Mouse (Mus musculus): ENCODE results near the gene Kcns1. TPM values are rescaled to one million over a fixed set of nuclear protein-coding genes. Genes with fewer than 3 reads are reported as not detected.

The Kcns1 gene
- total RNA-seq, 2 experiments from 2014 or later = not detected

- ATAC-seq (ENCODE audit: poor library complexity, severe bottlenecking) = no peak
Observed at GRCm38 (mm10) chr2:164128576-164129411, 42.1 kb downstream of the Kcns1 start.

GRCm38 (mm10) chr2:164127297-164127696 lies 43.6 kb downstream of the Kcns1 start:
- ATAC-seq (ENCODE audit: poor library complexity, severe bottlenecking) = peak; percentile 38; the same call in 1 of the 2 replicates

- no peak for ATAC-seq (ENCODE audit: poor library complexity, severe bottlenecking)
Observed at GRCm38 (mm10) chr2:164126533-164126955, 44.4 kb downstream of the Kcns1 start.

GRCm38 (mm10) chr2:164123169-164123766 lies 47.6 kb downstream of the Kcns1 start:
- ATAC-seq (ENCODE audit: poor library complexity, severe bottlenecking) = no peak

- ATAC-seq (ENCODE audit: poor library complexity, severe bottlenecking) = no peak
Observed at GRCm38 (mm10) chr2:164119503-164119902, 51.4 kb downstream of the Kcns1 start.

GRCm38 (mm10) chr2:164115531-164115930 lies 55.4 kb downstream of the Kcns1 start:
- ATAC-seq (ENCODE audit: poor library complexity, severe bottlenecking) = no peak

GRCm38 (mm10) chr2:164114051-164114450 lies 56.9 kb downstream of the Kcns1 start:
- ATAC-seq (ENCODE audit: poor library complexity, severe bottlenecking) = no peak

Other genes starting within 250 kb of the Kcns1 start
- 176 and 197 TPM in 2 replicates for gene Ywhab, start 176.2 kb downstream of the Kcns1 start, total RNA-seq (2015)
- gene Ywhab, start 176.2 kb downstream of the Kcns1 start, total RNA-seq (2017) = 73.5 and 93.5 TPM in 2 replicates
- 12.9 and 19.1 TPM in 2 replicates for gene Pabpc1l, start 145.7 kb downstream of the Kcns1 start, total RNA-seq (2015)
- 2.5 and 4.8 TPM in 2 replicates for gene Pabpc1l, start 145.7 kb downstream of the Kcns1 start, total RNA-seq (2017)
- 227 and 248 TPM in 2 replicates for gene Stk4, start 100.8 kb downstream of the Kcns1 start, total RNA-seq (2015)
- gene Stk4, start 100.8 kb downstream of the Kcns1 start, total RNA-seq (2017) = 185 and 193 TPM in 2 replicates
- 45.3 and 49.1 TPM in 2 replicates for gene Tomm34, start 99.9 kb downstream of the Kcns1 start, total RNA-seq (2015)
- gene Tomm34, start 99.9 kb downstream of the Kcns1 start, total RNA-seq (2017) = 48.3 and 49.8 TPM in 2 replicates
- gene Wfdc5, start 11.6 kb upstream of the Kcns1 start, total RNA-seq (2015) = not detected in 2 replicates
- gene Wfdc5, start 11.6 kb upstream of the Kcns1 start, total RNA-seq (2017) = not detected in 2 replicates
- not detected in 2 replicates for gene Wfdc12, start 19.5 kb upstream of the Kcns1 start, total RNA-seq (2015)
- not detected in 2 replicates for gene Wfdc12, start 19.5 kb upstream of the Kcns1 start, total RNA-seq (2017)
- not detected in 2 replicates for gene Wfdc15a, start 29.0 kb upstream of the Kcns1 start, total RNA-seq (2015)
- not detected in 2 replicates for gene Wfdc15a, start 29.0 kb upstream of the Kcns1 start, total RNA-seq (2017)
- gene Wfdc15b, start 50.5 kb upstream of the Kcns1 start, total RNA-seq (2015) = not detected in 2 replicates
- gene Wfdc15b, start 50.5 kb upstream of the Kcns1 start, total RNA-seq (2017) = not detected in 2 replicates
- gene Svs2, start 67.4 kb upstream of the Kcns1 start, total RNA-seq (2015) = not detected in 2 replicates
- gene Svs2, start 67.4 kb upstream of the Kcns1 start, total RNA-seq (2017) = not detected in 2 replicates
- not detected in 2 replicates for gene Svs3b, start 85.5 kb upstream of the Kcns1 start, total RNA-seq (2015)
- not detected in 2 replicates for gene Svs3b, start 85.5 kb upstream of the Kcns1 start, total RNA-seq (2017)
- gene Svs4, start 107.3 kb upstream of the Kcns1 start, total RNA-seq (2015) = not detected in 2 replicates
- gene Svs4, start 107.3 kb upstream of the Kcns1 start, total RNA-seq (2017) = not detected in 2 replicates
- not detected in 2 replicates for gene Svs3a, start 118.2 kb upstream of the Kcns1 start, total RNA-seq (2015)
- gene Svs3a, start 118.2 kb upstream of the Kcns1 start, total RNA-seq (2017) = not detected in 2 replicates
- gene Svs6, start 145.6 kb upstream of the Kcns1 start, total RNA-seq (2015) = not detected in 2 replicates
- not detected in 2 replicates for gene Svs6, start 145.6 kb upstream of the Kcns1 start, total RNA-seq (2017)
- not detected in 2 replicates for gene Svs5, start 161.6 kb upstream of the Kcns1 start, total RNA-seq (2015)
- not detected in 2 replicates for gene Svs5, start 161.6 kb upstream of the Kcns1 start, total RNA-seq (2017)
- gene Slpi, start 218.0 kb upstream of the Kcns1 start, total RNA-seq (2015) = 454 and 463 TPM in 2 replicates
- 81.4 and 109 TPM in 2 replicates for gene Slpi, start 218.0 kb upstream of the Kcns1 start, total RNA-seq (2017)
- gene Rbpjl, start 232.0 kb upstream of the Kcns1 start, total RNA-seq (2015) = not detected in 2 replicates
- not detected in 2 replicates for gene Rbpjl, start 232.0 kb upstream of the Kcns1 start, total RNA-seq (2017)
- gene Matn4, start 234.0 kb upstream of the Kcns1 start, total RNA-seq (2015) = not detected in 2 replicates
- not detected in 2 replicates for gene Matn4, start 234.0 kb upstream of the Kcns1 start, total RNA-seq (2017)

All from megakaryocyte, adult 5-6 weeks (primary cell).